Mouse (Mus musculus) hindbrain, embryonic 10.5 days (tissue): ENCODE measurements around the gene Csgalnact2. TPM values are rescaled to one million over a fixed set of nuclear protein-coding genes. Genes with fewer than 3 reads are reported as not detected.

Experiments
- DNase-seq: peaks from one replicate; pipeline ENCODE4 v3.0.0-alpha.2; 2017; ENCODE audit warnings: low spot score
- H3K27ac ChIP-seq: fragments of 300-500 bp; sonication (generic); 2 replicates; pipeline ENCODE4 v1.5.1; 2016; ENCODE audit warnings: mild to moderate bottlenecking, moderate library complexity
- H3K27me3 ChIP-seq: fragments of 300-500 bp; sonication (generic); 2 replicates; pipeline ENCODE4 v1.6.1; 2016; ENCODE audit warnings: mild to moderate bottlenecking; ENCODE audit not compliant: poor library complexity, insufficient read depth, severe bottlenecking
- H3K36me3 ChIP-seq: fragments of 300-500 bp; sonication (generic); 2 replicates; pipeline ENCODE4 v1.6.1; 2016; ENCODE audit warnings: mild to moderate bottlenecking, moderate library complexity
- H3K4me1 ChIP-seq: fragments of 300-500 bp; sonication (generic); replicated peaks from 2 replicates; pipeline ENCODE4 v1.6.1; 2016; ENCODE audit warnings: mild to moderate bottlenecking
- H3K4me3 ChIP-seq: fragments of 300-500 bp; sonication (generic); 2 replicates; pipeline ENCODE4 v1.5.1; 2016; ENCODE audit warnings: mild to moderate bottlenecking, moderate library complexity
- H3K9me3 ChIP-seq: fragments of 300-500 bp; sonication (generic); 2 replicates; pipeline ENCODE4 v1.6.1; 2016; ENCODE audit warnings: mild to moderate bottlenecking, moderate library complexity
- WGBS: fragments of 180-500 bp; shearing (Covaris S2); methylation state at CpG from one replicate; pipeline ENCODE4 v1.1.7; 2016; 5-methylcytosine and 5-hydroxymethylcytosine counted together
- polyA plus RNA-seq: library from polyadenylated mRNA; unstranded; fragments of >200 nt; fragmentation: Nextera tagmentation; extraction: Ambion mirVana; gene quantifications from 2 replicates; pipeline ENCODE4 v1.2.1, GENCODE M21; 2016

Csgalnact2 gene
- polyA plus RNA-seq, 1 experiment from 2014 or later, result 5.3 TPM

- Histone ChIP-seq H3K4me3 (no peak overlapping the region), H3K4me1 (peaks cover 12% of the 10 kb centered on the region; the same call in 1 of the 2 replicates), H3K36me3 (no peaks in the 10 kb centered on the region), H3K9me3 (no peaks in the 10 kb centered on the region), H3K27ac (no peak overlapping the region), H3K27me3 (peaks cover 4% of the 10 kb centered on the region; the same call in 1 of the 2 replicates)
- DNase-seq, result no peak
- WGBS, result 68% methylated on average over 10 of the region's 10 CpGs
Observed at GRCm38 (mm10) chr6:118079762-118080465, 59.0 kb downstream of the Csgalnact2 start.

- Histone ChIP-seq H3K4me3 (no peak overlapping the region), H3K27ac (no peak overlapping the region), H3K9me3 (no peaks in the 10 kb centered on the region), H3K27me3 (peaks cover 4% of the 10 kb centered on the region; the same call in 1 of the 2 replicates), H3K36me3 (no peaks in the 10 kb centered on the region), H3K4me1 (peaks cover 14% of the 10 kb centered on the region; the same call in 1 of the 2 replicates)
- WGBS, result 74% methylated on average over 3 of the region's 3 CpGs
- DNase-seq, result no peak
Observed at GRCm38 (mm10) chr6:118079292-118079691, 59.6 kb downstream of the Csgalnact2 start.

- no peak for DNase-seq
- H3K27me3 ChIP-seq, result peaks cover 4% of the 10 kb centered on the region; the same call in 1 of the 2 replicates
- H3K9me3 ChIP-seq, result no peaks in the 10 kb centered on the region
- WGBS, result 76% methylated on average over 10 of the region's 10 CpGs
- H3K36me3 ChIP-seq, result no peaks in the 10 kb centered on the region
- H3K4me3 ChIP-seq, result no peak overlapping the region
- peaks cover 18% of the 10 kb centered on the region; the same call in 1 of the 2 replicates for H3K4me1 ChIP-seq
- no peak overlapping the region; the same call in 1 of the 2 replicates for H3K27ac ChIP-seq
Observed at GRCm38 (mm10) chr6:118078751-118079150, 60.2 kb downstream of the Csgalnact2 start.

GRCm38 (mm10) chr6:118077421-118077820 lies 61.5 kb downstream of the Csgalnact2 start:
- H3K27ac ChIP-seq, result no peak overlapping the region
- 88% methylated on average over 7 of the region's 7 CpGs for WGBS
- peaks cover 4% of the 10 kb centered on the region; the same call in 1 of the 2 replicates for H3K27me3 ChIP-seq

GRCm38 (mm10) chr6:118076748-118077147 lies 62.2 kb downstream of the Csgalnact2 start:
- no peaks in the 10 kb centered on the region for H3K36me3 ChIP-seq
- no peak overlapping the region for H3K4me3 ChIP-seq
- 91% methylated on average over 8 of the region's 8 CpGs for WGBS
- H3K27me3 ChIP-seq, result peaks cover 4% of the 10 kb centered on the region; the same call in 1 of the 2 replicates
- no peak overlapping the region for H3K27ac ChIP-seq
- H3K9me3 ChIP-seq, result no peaks in the 10 kb centered on the region
- no peak for DNase-seq
- H3K4me1 ChIP-seq, result peaks cover 19% of the 10 kb centered on the region; the same call in 1 of the 2 replicates

More at GRCm38 (mm10) chr6:118077421-118077820, 61.5 kb downstream of the Csgalnact2 start:
- H3K4me3 ChIP-seq, result no peak overlapping the region
- H3K36me3 ChIP-seq, result no peaks in the 10 kb centered on the region
- peaks cover 19% of the 10 kb centered on the region; the same call in 1 of the 2 replicates for H3K4me1 ChIP-seq
- no peak for DNase-seq
- no peaks in the 10 kb centered on the region for H3K9me3 ChIP-seq

- Histone ChIP-seq H3K27me3 (peaks cover 4% of the 10 kb centered on the region; the same call in 1 of the 2 replicates), H3K9me3 (no peaks in the 10 kb centered on the region), H3K4me1 (peaks cover 19% of the 10 kb centered on the region; the same call in 1 of the 2 replicates), H3K36me3 (no peaks in the 10 kb centered on the region), H3K4me3 (no peak overlapping the region), H3K27ac (no peak overlapping the region)
- no peak for DNase-seq
- WGBS, result 85% methylated on average over 3 of the region's 3 CpGs
Observed at GRCm38 (mm10) chr6:118076256-118076655, 62.7 kb downstream of the Csgalnact2 start.

GRCm38 (mm10) chr6:118074151-118074550 lies 64.8 kb downstream of the Csgalnact2 start:
- DNase-seq, result no peak
- 57% methylated on average over 3 of the region's 3 CpGs for WGBS
- peaks cover 19% of the 10 kb centered on the region; the same call in 1 of the 2 replicates for H3K4me1 ChIP-seq
- no peaks in the 10 kb centered on the region for H3K9me3 ChIP-seq
- no peaks in the 10 kb centered on the region for H3K36me3 ChIP-seq
- H3K27me3 ChIP-seq, result no peaks in the 10 kb centered on the region
- H3K4me3 ChIP-seq, result no peak overlapping the region
- no peak overlapping the region for H3K27ac ChIP-seq

GRCm38 (mm10) chr6:118072176-118072575 lies 66.8 kb downstream of the Csgalnact2 start:
- no peak overlapping the region for H3K27ac ChIP-seq
- 79% methylated on average over 1 of the region's 1 CpGs for WGBS
- DNase-seq, result no peak
- H3K36me3 ChIP-seq, result no peaks in the 10 kb centered on the region
- H3K4me1 ChIP-seq, result peaks cover 26% of the 10 kb centered on the region; the same call in 1 of the 2 replicates
- peaks cover 16% of the 10 kb centered on the region for H3K27me3 ChIP-seq
- no peak overlapping the region for H3K4me3 ChIP-seq
- H3K9me3 ChIP-seq, result no peaks in the 10 kb centered on the region

- H3K27me3 ChIP-seq, result peaks cover 24% of the 10 kb centered on the region
- H3K4me3 ChIP-seq, result no peak overlapping the region
- DNase-seq, result no peak
- H3K27ac ChIP-seq, result no peak overlapping the region
- H3K9me3 ChIP-seq, result no peaks in the 10 kb centered on the region
- WGBS, result 73% methylated on average over 3 of the region's 3 CpGs
- H3K4me1 ChIP-seq, result peaks cover 27% of the 10 kb centered on the region
- H3K36me3 ChIP-seq, result no peaks in the 10 kb centered on the region
Observed at GRCm38 (mm10) chr6:118071416-118071815, 67.5 kb downstream of the Csgalnact2 start.

GRCm38 (mm10) chr6:118071013-118071350 lies 68.0 kb downstream of the Csgalnact2 start:
- Histone ChIP-seq H3K27me3 (peaks cover 28% of the 10 kb centered on the region), H3K4me1 (peaks cover 29% of the 10 kb centered on the region), H3K9me3 (no peaks in the 10 kb centered on the region), H3K4me3 (no peak overlapping the region), H3K27ac (no peak overlapping the region), H3K36me3 (no peaks in the 10 kb centered on the region)
- no peak for DNase-seq
- WGBS, result 84% methylated on average over 4 of the region's 4 CpGs

- DNase-seq, result no peak
- H3K36me3 ChIP-seq, result no peaks in the 10 kb centered on the region
- peaks cover 29% of the 10 kb centered on the region for H3K4me1 ChIP-seq
- H3K9me3 ChIP-seq, result no peaks in the 10 kb centered on the region
- WGBS, result 74% methylated on average over 5 of the region's 5 CpGs
- no peak overlapping the region for H3K27ac ChIP-seq
- H3K4me3 ChIP-seq, result no peak overlapping the region
- peaks cover 33% of the 10 kb centered on the region for H3K27me3 ChIP-seq
Observed at GRCm38 (mm10) chr6:118070321-118071012, 68.5 kb downstream of the Csgalnact2 start.

- no peak overlapping the region for H3K4me3 ChIP-seq
- no peak for DNase-seq
Observed at GRCm38 (mm10) chr6:118067720-118068119, 71.2 kb downstream of the Csgalnact2 start.

More at GRCm38 (mm10) chr6:118067720-118068119, 71.2 kb downstream of the Csgalnact2 start:
- no peak overlapping the region for H3K27ac ChIP-seq
- no peaks in the 10 kb centered on the region for H3K9me3 ChIP-seq
- peaks cover 45% of the 10 kb centered on the region for H3K27me3 ChIP-seq
- no peaks in the 10 kb centered on the region for H3K36me3 ChIP-seq
- 69% methylated on average over 7 of the region's 7 CpGs for WGBS
- H3K4me1 ChIP-seq, result peaks cover 27% of the 10 kb centered on the region
